Mouse (Mus musculus): ENCODE measurements around the gene Atf4.

- TF ChIP-seq CTCF (IDR thresholded peaks at IDR 0.05; ENCODE audit: extremely low read depth, insufficient read length, insufficient replicate concordance, low read depth, low read length) (no peak), POLR2A (IDR thresholded peaks at IDR 0.05; ENCODE audit: low read depth, low read length) (no peak)
Observed at GRCm38 (mm10) chr15:80261100-80261499, 6.1 kb downstream of the Atf4 start.
